Mouse (Mus musculus): ENCODE results near the gene Oma1. TPM values are rescaled to one million over a fixed set of nuclear protein-coding genes. Genes with fewer than 3 reads are reported as not detected.

Oma1 gene
- polyA plus RNA-seq, 1 experiment from 2014 or later, result 16.6 TPM

DNA sequence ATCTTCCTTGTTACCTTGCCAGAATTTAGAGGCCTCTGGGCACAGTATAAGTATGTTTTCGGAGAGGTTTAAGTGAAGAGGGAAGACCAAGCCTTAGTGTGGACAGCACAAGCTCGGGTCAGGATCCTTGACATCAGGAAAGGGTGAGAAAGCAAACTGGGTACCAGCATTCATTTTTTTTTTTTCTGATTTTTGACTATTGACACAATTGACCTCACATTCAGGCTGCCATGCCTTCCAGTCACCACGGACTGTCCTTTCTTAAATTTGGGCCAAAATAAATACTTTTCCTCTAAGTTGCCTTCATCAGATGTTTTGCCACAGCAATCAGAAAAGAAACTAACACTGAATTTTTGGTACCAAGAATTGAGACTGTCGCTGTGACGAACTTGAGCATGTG, 68.6 kb downstream of the Oma1 start:
- Histone ChIP-seq H3K9me3 (no peaks in the 10 kb centered on the region), H3K27ac (no peak overlapping the region), H3K4me1 (no peaks in the 10 kb centered on the region), H3K9ac (no peak overlapping the region), H3K4me2 (replicated peaks) (no peak overlapping the region), H3K4me3 (no peak overlapping the region), H3K36me3 (no peaks in the 10 kb centered on the region), H3K27me3 (no peaks in the 10 kb centered on the region)
- 88% methylated on average over 5 of the region's 5 CpGs for WGBS
- no peak for ATAC-seq (ENCODE audit: low FRiP score, low read depth)

DNA sequence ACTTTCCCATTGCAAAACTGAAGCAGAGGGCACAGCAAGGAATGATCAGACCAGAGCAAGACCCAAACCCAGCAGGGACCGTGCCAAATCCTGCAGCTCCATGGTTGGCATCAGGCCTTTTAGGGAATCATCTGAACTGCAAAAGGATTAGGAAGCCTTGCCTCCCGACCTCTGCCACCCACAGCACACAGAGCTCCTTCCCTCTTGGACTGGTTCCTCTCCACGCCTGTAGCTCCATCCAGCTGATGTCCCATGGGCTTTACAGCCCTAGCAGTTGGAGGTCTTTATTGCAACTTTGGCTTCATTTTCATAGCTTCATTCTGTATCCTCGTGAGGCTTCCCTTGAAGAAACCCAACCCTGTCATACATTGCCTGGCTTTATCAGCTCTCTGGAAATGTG, 71.4 kb downstream of the Oma1 start:
- no peaks in the 10 kb centered on the region for H3K9me3 ChIP-seq
- no peaks in the 10 kb centered on the region for H3K27me3 ChIP-seq
- no peak overlapping the region for H3K4me2 ChIP-seq (replicated peaks)
- no peak overlapping the region for H3K4me3 ChIP-seq
- H3K27ac ChIP-seq, result peak overlapping the region; percentile 33; the same call in 1 of the 2 replicates
- ATAC-seq (ENCODE audit: low FRiP score, low read depth), result no peak
- no peaks in the 10 kb centered on the region for H3K4me1 ChIP-seq
- H3K36me3 ChIP-seq, result no peaks in the 10 kb centered on the region
- WGBS, result 74% methylated on average over 4 of the region's 4 CpGs
- no peak overlapping the region for H3K9ac ChIP-seq

DNA sequence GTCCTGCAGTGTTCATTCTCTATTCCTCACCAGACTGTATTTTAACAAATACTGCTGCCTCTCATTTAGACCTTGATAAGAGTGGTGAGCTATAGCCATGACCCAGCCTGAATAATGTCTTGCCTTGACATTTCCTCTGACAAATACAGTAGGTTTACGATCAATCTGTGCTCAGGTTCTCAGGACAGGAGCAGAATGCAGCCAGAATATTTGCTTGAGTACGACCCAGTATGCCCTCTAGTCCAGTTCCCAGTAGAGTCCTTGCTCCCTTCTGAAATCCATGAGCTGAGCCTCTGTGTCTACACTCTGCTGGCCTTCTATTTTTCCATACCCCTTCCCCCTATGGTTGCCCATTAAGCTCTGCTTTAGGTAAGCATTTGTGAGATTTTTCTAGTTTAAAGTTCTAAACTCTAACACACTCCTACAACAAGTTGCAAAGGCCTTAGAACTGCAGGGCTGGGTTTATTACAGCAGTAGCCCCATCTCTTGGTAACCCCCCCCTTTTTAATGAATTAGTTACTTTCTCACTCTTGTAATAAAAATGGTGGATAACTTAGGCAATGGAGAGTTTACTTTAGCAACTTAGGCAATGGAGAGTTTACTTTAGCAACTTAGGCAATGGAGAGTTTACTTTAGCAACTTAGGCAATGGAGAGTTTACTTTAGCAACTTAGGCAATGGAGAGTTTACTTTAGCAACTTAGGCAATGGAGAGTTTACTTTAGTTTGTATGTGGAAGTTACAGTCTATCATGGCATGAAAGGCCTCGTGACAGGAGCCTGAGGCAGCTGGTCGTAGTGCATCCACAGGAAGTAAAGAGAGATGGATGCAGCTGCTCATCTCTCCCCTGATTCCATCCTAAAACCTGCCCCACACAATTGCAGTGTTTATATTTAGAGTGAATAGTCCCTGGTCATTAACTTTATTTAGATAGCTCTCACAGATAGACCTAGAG, 72.5 kb downstream of the Oma1 start:
- H3K27ac ChIP-seq, result 0 out of 2 replicates have a peak overlapping the region, but pooled peaks have one; percentile 52
- no peak overlapping the region for H3K4me2 ChIP-seq (replicated peaks)
- no peaks in the 10 kb centered on the region for H3K9me3 ChIP-seq
- H3K27me3 ChIP-seq, result no peaks in the 10 kb centered on the region
- no peak for ATAC-seq (ENCODE audit: low FRiP score, low read depth)
- no peak overlapping the region for H3K4me3 ChIP-seq
- no peaks in the 10 kb centered on the region for H3K36me3 ChIP-seq
- no peak overlapping the region for H3K9ac ChIP-seq
- WGBS, result 60% methylated on average over 4 of the region's 4 CpGs
- no peaks in the 10 kb centered on the region for H3K4me1 ChIP-seq

DNA sequence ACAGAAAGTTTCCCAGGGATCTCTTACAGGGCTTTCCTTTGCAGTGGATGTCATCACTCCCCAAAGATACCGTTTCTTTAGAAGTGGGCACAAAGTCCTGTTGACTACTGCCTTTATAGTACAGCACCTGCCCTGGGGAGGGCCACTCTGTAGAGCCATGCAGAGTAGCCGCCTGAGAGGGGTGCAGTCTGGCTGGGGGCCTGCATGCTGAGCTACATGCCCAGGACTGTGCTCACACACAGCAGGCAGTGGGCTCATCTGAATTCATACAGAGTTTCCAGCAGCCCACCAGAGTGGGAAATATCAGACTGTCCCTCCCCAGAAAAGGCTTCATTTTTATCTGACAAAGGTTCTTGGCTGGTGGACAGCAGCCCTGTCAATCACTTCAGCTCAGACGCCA, 73.7 kb downstream of the Oma1 start:
- no peaks in the 10 kb centered on the region for H3K9me3 ChIP-seq
- H3K36me3 ChIP-seq, result no peaks in the 10 kb centered on the region
- ATAC-seq (ENCODE audit: low FRiP score, low read depth), result no peak
- H3K4me2 ChIP-seq (replicated peaks), result no peak overlapping the region
- no peak overlapping the region for H3K4me3 ChIP-seq
- no peak overlapping the region for H3K27ac ChIP-seq
- no peak overlapping the region for H3K9ac ChIP-seq
- no peaks in the 10 kb centered on the region for H3K27me3 ChIP-seq
- 80% methylated on average over 3 of the region's 3 CpGs for WGBS
- H3K4me1 ChIP-seq, result no peaks in the 10 kb centered on the region

DNA sequence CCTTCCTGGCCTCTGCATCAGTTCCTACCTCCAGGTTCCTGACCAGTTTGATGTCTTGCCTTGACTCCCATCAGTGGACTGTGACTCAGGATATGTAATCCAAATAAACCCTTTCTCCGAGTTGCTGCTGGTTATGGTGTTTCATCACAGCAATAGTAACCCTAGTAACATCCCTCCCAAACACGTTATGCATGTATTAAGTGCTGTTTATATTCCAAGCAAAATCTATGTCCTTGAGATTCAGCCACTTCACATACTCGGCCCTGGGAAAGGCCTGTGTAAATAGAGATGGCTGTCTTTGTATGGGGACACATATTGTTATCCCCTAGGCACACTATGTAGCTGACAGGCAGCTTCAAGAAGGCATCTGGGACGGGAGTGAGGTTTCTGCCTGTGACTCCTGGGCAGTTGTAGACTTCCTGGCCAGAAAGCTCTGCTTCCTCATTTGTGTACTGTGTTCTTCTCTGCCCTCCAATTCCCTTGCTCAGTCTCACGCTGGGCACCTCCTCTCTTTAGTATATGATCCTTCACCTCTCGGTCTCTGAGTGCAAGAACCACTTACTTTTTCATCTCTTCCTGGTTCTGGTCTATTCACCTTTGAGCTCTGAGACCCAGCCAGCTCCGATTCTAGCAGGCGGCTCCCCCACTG, 75.0 kb downstream of the Oma1 start:
- H3K9me3 ChIP-seq, result no peaks in the 10 kb centered on the region
- no peaks in the 10 kb centered on the region for H3K4me1 ChIP-seq
- H3K9ac ChIP-seq, result no peak overlapping the region
- no peak overlapping the region for H3K27ac ChIP-seq
- H3K27me3 ChIP-seq, result no peaks in the 10 kb centered on the region
- no peak overlapping the region for H3K4me2 ChIP-seq (replicated peaks)
- WGBS, result 79% methylated on average over 8 of the region's 8 CpGs
- ATAC-seq (ENCODE audit: low FRiP score, low read depth), result no peak
- H3K36me3 ChIP-seq, result no peaks in the 10 kb centered on the region
- H3K4me3 ChIP-seq, result no peak overlapping the region

DNA sequence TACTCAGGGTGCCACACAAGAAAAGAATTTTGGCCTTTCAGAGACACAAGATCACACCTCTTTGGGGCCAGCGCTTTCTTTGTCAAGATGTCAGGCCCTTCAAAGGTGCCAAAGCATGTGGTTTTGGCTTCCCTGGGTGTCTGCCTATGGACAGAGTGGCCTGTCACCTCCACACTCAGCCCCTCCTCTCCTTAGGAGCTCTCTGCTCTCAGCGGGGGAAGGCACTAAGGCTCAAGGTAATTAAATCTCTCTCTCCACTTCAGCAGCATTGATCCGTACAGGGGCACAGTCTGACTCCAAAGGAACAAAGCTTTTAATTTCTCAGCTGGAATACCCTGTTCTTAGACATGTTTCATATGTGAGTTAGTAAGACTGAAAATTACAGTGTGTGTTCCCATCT, 76.0 kb downstream of the Oma1 start:
- Histone ChIP-seq H3K27me3 (no peaks in the 10 kb centered on the region), H3K4me2 (replicated peaks) (no peak overlapping the region), H3K36me3 (no peaks in the 10 kb centered on the region), H3K4me3 (no peak overlapping the region), H3K9ac (no peak overlapping the region), H3K4me1 (no peaks in the 10 kb centered on the region), H3K27ac (no peak overlapping the region), H3K9me3 (no peaks in the 10 kb centered on the region)
- 27% methylated on average over 3 of the region's 3 CpGs for WGBS
- ATAC-seq (ENCODE audit: low FRiP score, low read depth), result no peak

DNA sequence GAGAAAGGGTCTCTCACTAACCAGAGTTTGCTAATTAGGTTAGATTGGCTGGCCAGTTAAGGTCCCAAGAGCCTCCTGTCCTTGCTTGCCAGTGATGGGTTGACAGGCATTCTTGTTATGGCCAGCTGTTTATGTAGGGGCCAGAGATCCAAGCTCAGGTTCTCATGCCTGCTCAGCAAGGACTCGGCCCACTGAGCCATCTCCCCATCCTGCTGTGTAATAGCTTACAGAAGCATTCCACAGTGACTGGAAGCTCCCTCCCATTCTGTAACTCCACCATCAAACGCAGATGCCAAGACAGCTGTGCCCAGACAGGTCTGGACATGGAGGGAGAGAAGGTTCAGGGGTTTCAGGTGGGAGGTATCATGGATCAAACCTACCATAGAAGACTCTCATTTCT, 76.9 kb downstream of the Oma1 start:
- no peak overlapping the region for H3K4me3 ChIP-seq
- no peaks in the 10 kb centered on the region for H3K9me3 ChIP-seq
- WGBS, result 38% methylated on average over 2 of the region's 2 CpGs
- no peak overlapping the region for H3K27ac ChIP-seq
- H3K9ac ChIP-seq, result no peak overlapping the region
- no peak overlapping the region for H3K4me2 ChIP-seq (replicated peaks)
- H3K36me3 ChIP-seq, result no peaks in the 10 kb centered on the region
- H3K27me3 ChIP-seq, result no peaks in the 10 kb centered on the region
- no peak for ATAC-seq (ENCODE audit: low FRiP score, low read depth)
- no peaks in the 10 kb centered on the region for H3K4me1 ChIP-seq

DNA sequence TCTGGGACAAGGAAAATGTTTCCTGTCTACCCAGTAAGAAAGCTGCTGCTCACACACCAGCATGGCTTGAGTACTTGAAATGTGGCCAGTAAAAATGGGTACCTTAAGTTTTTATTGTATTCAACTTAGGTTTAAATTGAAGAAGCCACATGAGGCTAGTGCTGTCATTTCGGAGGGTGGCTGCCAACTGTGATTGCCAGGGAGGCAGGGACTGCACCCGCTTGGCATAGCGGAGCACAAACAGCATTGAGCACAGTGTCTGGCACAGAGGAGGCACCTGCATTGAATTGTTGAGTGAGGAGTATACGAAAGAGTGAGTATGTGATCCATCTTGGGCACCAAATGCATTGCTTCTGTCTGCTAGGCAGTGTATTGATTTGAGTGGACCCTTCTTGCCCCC, 81.5 kb downstream of the Oma1 start:
- no peak overlapping the region for H3K4me3 ChIP-seq
- no peaks in the 10 kb centered on the region for H3K27me3 ChIP-seq

DNA sequence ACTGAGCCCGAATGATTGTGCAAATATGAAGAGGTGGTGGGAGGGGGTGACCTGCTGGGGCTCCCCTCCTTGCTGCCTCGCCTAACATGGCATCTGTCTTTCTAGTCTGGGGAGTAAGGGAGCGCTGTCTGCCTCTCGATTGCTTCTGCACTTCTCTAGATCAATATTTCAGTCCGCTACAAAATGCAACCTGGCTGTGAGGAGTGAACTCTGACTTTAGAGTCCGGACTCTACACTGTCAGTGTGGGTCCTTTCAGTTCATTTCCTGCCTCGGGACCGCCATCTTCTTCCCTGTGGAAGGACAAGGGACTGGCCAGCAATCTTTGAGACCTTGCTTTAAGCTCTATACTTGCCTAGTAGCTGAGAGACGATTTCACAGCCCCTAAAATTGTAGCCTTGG, 82.3 kb downstream of the Oma1 start:
- no peak overlapping the region for H3K9ac ChIP-seq
- no peaks in the 10 kb centered on the region for H3K4me1 ChIP-seq
- H3K4me2 ChIP-seq (replicated peaks), result no peak overlapping the region
- H3K4me3 ChIP-seq, result no peak overlapping the region
- H3K27me3 ChIP-seq, result no peaks in the 10 kb centered on the region
- H3K9me3 ChIP-seq, result no peaks in the 10 kb centered on the region
- ATAC-seq (ENCODE audit: low FRiP score, low read depth), result no peak
- H3K36me3 ChIP-seq, result no peaks in the 10 kb centered on the region
- WGBS, result 81% methylated on average over 9 of the region's 9 CpGs
- H3K27ac ChIP-seq, result no peak overlapping the region

More for the DNA sequence above, 81.5 kb downstream of the Oma1 start:
- no peaks in the 10 kb centered on the region for H3K36me3 ChIP-seq
- H3K4me1 ChIP-seq, result no peaks in the 10 kb centered on the region
- no peak for ATAC-seq (ENCODE audit: low FRiP score, low read depth)
- no peak overlapping the region for H3K27ac ChIP-seq
- no peaks in the 10 kb centered on the region for H3K9me3 ChIP-seq
- H3K9ac ChIP-seq, result no peak overlapping the region
- H3K4me2 ChIP-seq (replicated peaks), result no peak overlapping the region
- WGBS, result 89% methylated on average over 4 of the region's 4 CpGs

DNA sequence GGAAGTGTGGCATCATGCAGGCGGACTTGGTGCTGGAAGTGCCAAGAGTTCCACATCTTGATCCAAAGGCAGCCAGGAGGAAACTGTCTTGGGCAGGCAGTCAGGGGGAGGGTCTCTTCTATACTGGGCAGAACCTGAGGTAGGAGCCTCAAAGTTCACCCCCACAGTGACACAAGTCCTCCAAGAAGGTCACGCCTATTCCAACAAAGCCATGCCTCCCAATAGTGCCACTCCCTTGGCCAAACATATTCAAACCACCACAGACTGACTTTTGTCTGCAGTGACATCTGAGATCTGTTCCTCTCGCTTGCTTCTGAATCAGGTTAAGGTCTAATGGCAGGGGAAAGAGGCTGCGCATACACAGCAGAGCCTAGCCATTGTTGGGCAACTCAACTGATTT, 83.3 kb downstream of the Oma1 start:
- no peaks in the 10 kb centered on the region for H3K36me3 ChIP-seq
- ATAC-seq (ENCODE audit: low FRiP score, low read depth), result no peak
- no peak overlapping the region for H3K27ac ChIP-seq
- no peak overlapping the region for H3K9ac ChIP-seq
- no peaks in the 10 kb centered on the region for H3K9me3 ChIP-seq
- H3K4me1 ChIP-seq, result no peaks in the 10 kb centered on the region
- no peak overlapping the region for H3K4me2 ChIP-seq (replicated peaks)
- no peaks in the 10 kb centered on the region for H3K27me3 ChIP-seq
- WGBS, result 87% methylated on average over 4 of the region's 4 CpGs
- H3K4me3 ChIP-seq, result no peak overlapping the region

DNA sequence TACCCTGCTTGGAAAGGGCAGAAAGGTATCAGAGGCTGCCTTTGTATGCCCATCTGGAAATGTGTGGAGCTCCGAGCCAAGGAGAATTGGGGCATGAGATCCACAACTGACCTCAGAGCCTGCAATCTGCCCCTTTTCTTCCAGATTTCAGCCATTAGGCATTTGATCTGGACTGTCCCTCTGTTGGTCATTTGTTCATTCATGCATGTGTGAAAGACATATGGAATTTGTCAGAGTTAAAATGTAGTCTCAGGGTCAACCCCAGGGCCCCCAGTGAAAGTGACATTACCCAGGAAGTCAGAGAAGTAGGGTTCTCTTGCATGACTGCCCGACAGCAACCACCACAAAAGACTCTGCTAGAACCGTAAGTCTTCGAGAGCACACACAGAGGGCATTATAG, 89.0 kb downstream of the Oma1 start:
- no peak for ATAC-seq (ENCODE audit: low FRiP score, low read depth)
- no peaks in the 10 kb centered on the region for H3K36me3 ChIP-seq
- no peaks in the 10 kb centered on the region for H3K27me3 ChIP-seq
- 0 out of 2 replicates have a peak, but pooled peaks cover 4% of the 10 kb centered on the region for H3K9me3 ChIP-seq
- H3K9ac ChIP-seq, result no peak overlapping the region
- no peak overlapping the region for H3K4me3 ChIP-seq
- no peak overlapping the region for H3K27ac ChIP-seq
- no peak overlapping the region for H3K4me2 ChIP-seq (replicated peaks)
- H3K4me1 ChIP-seq, result no peaks in the 10 kb centered on the region
- 74% methylated on average over 4 of the region's 4 CpGs for WGBS

DNA sequence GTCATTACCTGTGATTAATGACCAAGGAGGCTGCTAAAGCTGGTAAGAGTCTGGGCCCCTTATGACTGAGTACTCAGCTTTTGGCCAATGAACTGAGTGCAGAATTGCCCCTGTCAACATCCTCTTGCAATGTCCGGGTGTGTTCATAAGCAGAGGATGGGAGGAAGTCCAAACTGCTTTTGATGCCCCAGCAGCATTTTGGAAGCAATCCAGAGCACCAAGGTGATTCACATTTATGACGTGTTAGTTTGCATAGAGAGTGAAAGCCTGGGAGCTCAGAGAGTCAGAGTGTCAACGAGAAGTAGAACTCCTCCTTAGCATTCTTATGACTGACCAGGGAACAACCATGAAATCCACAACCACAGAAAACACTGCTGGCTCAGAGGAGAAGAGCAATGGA, 91.7 kb downstream of the Oma1 start:
- Histone ChIP-seq H3K27me3 (no peaks in the 10 kb centered on the region), H3K4me3 (no peak overlapping the region), H3K4me1 (no peaks in the 10 kb centered on the region), H3K9ac (no peak overlapping the region), H3K36me3 (no peaks in the 10 kb centered on the region), H3K9me3 (0 out of 2 replicates have a peak, but pooled peaks cover 4% of the 10 kb centered on the region), H3K27ac (no peak overlapping the region), H3K4me2 (replicated peaks) (no peak overlapping the region)
- no peak for ATAC-seq (ENCODE audit: low FRiP score, low read depth)
- 64% methylated on average over 3 of the region's 3 CpGs for WGBS
